ENCODE assay signal across 16 mouse cellular contexts in the genomic region with DNA sequence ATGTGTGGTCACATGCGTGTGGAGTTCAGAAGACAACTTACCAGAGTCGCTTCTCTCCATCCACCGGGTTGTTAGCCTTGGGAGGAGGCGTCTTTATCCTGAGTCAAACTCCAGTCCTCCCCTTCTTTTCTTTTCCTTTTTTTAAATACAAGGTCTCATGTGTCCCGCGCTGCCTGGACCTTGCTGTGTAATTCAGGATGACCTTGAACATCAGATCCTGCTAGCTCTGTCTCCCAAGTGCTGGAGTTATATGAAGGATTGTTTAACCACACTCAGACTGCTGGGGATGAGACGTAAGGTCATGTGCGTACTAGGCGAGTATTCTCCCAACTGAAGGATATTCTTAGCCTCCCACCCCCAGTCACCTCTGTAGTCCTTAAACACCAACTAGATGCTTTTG. TPM values are rescaled to one million over a fixed set of nuclear protein-coding genes. Genes with fewer than 3 reads are reported as not detected.
DNase-seq lines count a peak whose midpoint lies in the region; ATAC-seq and TF ChIP-seq lines count a peak whose summit lies in the region.
"Had no signal": no experiment of that assay in that cellular context is flagged by ENCODE, and none has a peak within 500 bp of the region (broad histone marks: within the 10 kb centered on the region; RNA-seq: fewer than 3 reads in every experiment).

No protein-coding gene starts in this region.

- no peak overlapping the region for H3K9ac ChIP-seq in intestine, embryonic 15.5 days
- H3K9ac ChIP-seq: embryonic facial prominence, embryonic 12.5 days; forebrain, embryonic 13.5 days; forebrain, embryonic 15.5 days; forebrain, postnatal 0 days had no signal

- peak overlapping the region; percentile 29; the same call in 1 of the 2 replicates for H3K27ac ChIP-seq in olfactory bulb, adult 2 months (ENCODE audit: insufficient read depth, low read depth, low read length)
- no peak overlapping the region for H3K27ac ChIP-seq in intestine, embryonic 15.5 days
- H3K27ac ChIP-seq: embryonic facial prominence, embryonic 10.5 days; embryonic facial prominence, embryonic 12.5 days; forebrain, embryonic 13.5 days; forebrain, embryonic 15.5 days had no signal

- no peaks in the 10 kb centered on the region for H3K36me3 ChIP-seq in intestine, embryonic 15.5 days
- H3K36me3 ChIP-seq: embryonic facial prominence, embryonic 10.5 days; embryonic facial prominence, embryonic 12.5 days; forebrain, embryonic 15.5 days had no signal

- peaks cover 12% of the 10 kb centered on the region for H3K4me1 ChIP-seq in olfactory bulb, adult 2 months (ENCODE audit: control insufficient read depth, insufficient read depth, low read length)
- peaks cover 4% of the 10 kb centered on the region for H3K4me1 ChIP-seq in intestine, embryonic 15.5 days (replicated peaks)

- H3K9me3 ChIP-seq in intestine, embryonic 15.5 days: no peaks in the 10 kb centered on the region
- H3K9me3 ChIP-seq: embryonic facial prominence, embryonic 10.5 days; embryonic facial prominence, embryonic 12.5 days; forebrain, embryonic 13.5 days; forebrain, embryonic 15.5 days had no signal

- no peak overlapping the region for H3K4me3 ChIP-seq in olfactory bulb, adult 2 months (ENCODE audit: insufficient read depth, low read depth, low read length)
- no peak overlapping the region for H3K4me3 ChIP-seq in intestine, embryonic 15.5 days (replicated peaks)
- H3K4me3 ChIP-seq: embryonic facial prominence, embryonic 10.5 days; embryonic facial prominence, embryonic 12.5 days; forebrain, embryonic 13.5 days; forebrain, embryonic 15.5 days had no signal

- TF ChIP-seq CTCF in olfactory bulb, adult 2 months (IDR thresholded peaks at IDR 0.05; ENCODE audit: insufficient read depth, low read depth, low read length): no peak

- no peak for ATAC-seq in intestine, embryonic 15.5 days
- ATAC-seq: forebrain, embryonic 13.5 days; forebrain, embryonic 15.5 days; forebrain, postnatal 0 days had no signal

- no peak for TF ChIP-seq POLR2A in olfactory bulb, adult 2 months (IDR thresholded peaks at IDR 0.05; ENCODE audit: insufficient read depth, low read depth, low read length)

- WGBS in olfactory bulb, adult 2 months: 66% methylated on average over 9 of the region's 9 CpGs
- WGBS in intestine, embryonic 15.5 days: 71% methylated on average over 9 of the region's 9 CpGs

- DNase-seq in adrenal gland, adult 2 months: peak; percentile 55
- no peak for DNase-seq in adrenal gland, postnatal 36 days
- peak; percentile 54 for DNase-seq in adrenal gland, postnatal 14 days
- no peak for DNase-seq in adrenal gland, postnatal 10 days
- DNase-seq in adrenal gland, postnatal 25 days: peak; percentile 28
- DNase-seq: cerebellum, adult 11-12 months; cerebellum, adult 9-10 months; cerebellum, postnatal 10 days; cerebellum, postnatal 25 days; forebrain, postnatal 0 days had no signal

- H3K27me3 ChIP-seq in intestine, embryonic 15.5 days (replicated peaks): no peaks in the 10 kb centered on the region
- H3K27me3 ChIP-seq: embryonic facial prominence, embryonic 12.5 days; forebrain, embryonic 13.5 days; forebrain, embryonic 15.5 days had no signal

- no peak overlapping the region for H3K4me2 ChIP-seq in intestine, embryonic 15.5 days (replicated peaks)
- H3K4me2 ChIP-seq: embryonic facial prominence, embryonic 12.5 days; forebrain, embryonic 13.5 days; forebrain, embryonic 15.5 days had no signal

RNA-seq across cellular contexts. Expression of gene Tmem107, which starts 6.7 kb away (rescaled TPM):
- 10 to 100 TPM in 1 of 2 experiments, 1 to 10 TPM in 1; 9.5 to 16.9 TPM for total RNA-seq in adrenal gland, adult 2 months (2021)
- 46.6 and 49.1 TPM in 2 replicates for polyA plus RNA-seq in adrenal gland, adult 2 months (2012; rRNA removed)
- total RNA-seq in adrenal gland, postnatal 36 days (2021): 10 to 100 TPM; 13.5 to 17.5 TPM
- total RNA-seq in adrenal gland, postnatal 14 days (2021): 12.0 and 12.3 TPM in 2 replicates
- 10 to 100 TPM; 13.2 to 13.8 TPM for total RNA-seq in adrenal gland, postnatal 10 days (2021)
- 18.3 and 21.8 TPM in 2 replicates for total RNA-seq in adrenal gland, postnatal 25 days (2021)
- polyA plus RNA-seq in olfactory bulb, adult 2 months (2012; ENCODE audit: insufficient read depth, insufficient read length, low replicate concordance, missing spikeins): not detected in 2 replicates
- 43.7 and 47.6 TPM in 2 replicates for polyA plus RNA-seq in intestine, embryonic 15.5 days (2015; fragmentation: Nextera tagmentation; extraction: Ambion mirVana)

RNA-seq across cellular contexts. Expression of gene Vamp2, which starts 11.0 kb away (rescaled TPM):
- 100 to 1,000 TPM; 104 to 130 TPM for total RNA-seq in adrenal gland, adult 2 months (2021)
- 425 and 479 TPM in 2 replicates for polyA plus RNA-seq in adrenal gland, adult 2 months (2012; rRNA removed)
- total RNA-seq in adrenal gland, postnatal 36 days (2021): 100 to 1,000 TPM; 116 to 130 TPM
- 111 and 139 TPM in 2 replicates for total RNA-seq in adrenal gland, postnatal 14 days (2021)
- 100 to 1,000 TPM; 104 to 143 TPM for total RNA-seq in adrenal gland, postnatal 10 days (2021)
- total RNA-seq in adrenal gland, postnatal 25 days (2021): 143 and 163 TPM in 2 replicates
- polyA plus RNA-seq in olfactory bulb, adult 2 months (2012; ENCODE audit: insufficient read depth, insufficient read length, low replicate concordance, missing spikeins): 348 and 768 TPM in 2 replicates
- polyA plus RNA-seq in intestine, embryonic 15.5 days (2015; fragmentation: Nextera tagmentation; extraction: Ambion mirVana): 61.8 and 64.2 TPM in 2 replicates

RNA-seq across cellular contexts. Expression of gene Per1, which starts 17.7 kb away (rescaled TPM):
- 10 to 100 TPM; 55.0 to 75.9 TPM for total RNA-seq in adrenal gland, adult 2 months (2021)
- 41.3 and 76.1 TPM in 2 replicates for polyA plus RNA-seq in adrenal gland, adult 2 months (2012; rRNA removed)
- 100 to 1,000 TPM; 112 to 153 TPM for total RNA-seq in adrenal gland, postnatal 36 days (2021)
- 116 and 118 TPM in 2 replicates for total RNA-seq in adrenal gland, postnatal 14 days (2021)
- total RNA-seq in adrenal gland, postnatal 10 days (2021): 100 to 1,000 TPM in 1 of 2 experiments, 10 to 100 TPM in 1; 63.1 to 157 TPM
- 66.5 and 84.7 TPM in 2 replicates for total RNA-seq in adrenal gland, postnatal 25 days (2021)
- polyA plus RNA-seq in olfactory bulb, adult 2 months (2012; ENCODE audit: insufficient read depth, insufficient read length, low replicate concordance, missing spikeins): not detected in 2 replicates
- polyA plus RNA-seq in intestine, embryonic 15.5 days (2015; fragmentation: Nextera tagmentation; extraction: Ambion mirVana): 11.9 and 15.6 TPM in 2 replicates

RNA-seq across cellular contexts. Expression of gene Borcs6, which starts 17.8 kb away (rescaled TPM):
- total RNA-seq in adrenal gland, adult 2 months (2021): 10 to 100 TPM; 21.3 to 26.4 TPM
- 38.9 and 41.4 TPM in 2 replicates for polyA plus RNA-seq in adrenal gland, adult 2 months (2012; rRNA removed)
- 10 to 100 TPM; 26.4 to 30.4 TPM for total RNA-seq in adrenal gland, postnatal 36 days (2021)
- total RNA-seq in adrenal gland, postnatal 14 days (2021): 19.2 and 20.6 TPM in 2 replicates
- 10 to 100 TPM; 19.1 to 22.1 TPM for total RNA-seq in adrenal gland, postnatal 10 days (2021)
- 23.1 and 32.0 TPM in 2 replicates for total RNA-seq in adrenal gland, postnatal 25 days (2021)
- not detected in 2 replicates for polyA plus RNA-seq in olfactory bulb, adult 2 months (2012; ENCODE audit: insufficient read depth, insufficient read length, low replicate concordance, missing spikeins)
- polyA plus RNA-seq in intestine, embryonic 15.5 days (2015; fragmentation: Nextera tagmentation; extraction: Ambion mirVana): 8.6 and 8.9 TPM in 2 replicates

RNA-seq across cellular contexts. Expression of gene Aurkb, which starts 31.9 kb away (rescaled TPM):
- total RNA-seq in adrenal gland, adult 2 months (2021): 1 to 10 TPM; 1.7 to 2.8 TPM
- polyA plus RNA-seq in adrenal gland, adult 2 months (2012; rRNA removed): 10.8 and 11.2 TPM in 2 replicates
- 1 to 10 TPM; 5.0 to 6.4 TPM for total RNA-seq in adrenal gland, postnatal 36 days (2021)
- total RNA-seq in adrenal gland, postnatal 14 days (2021): 17.1 and 18.8 TPM in 2 replicates
- total RNA-seq in adrenal gland, postnatal 10 days (2021): 10 to 100 TPM; 16.2 to 22.5 TPM
- total RNA-seq in adrenal gland, postnatal 25 days (2021): 9.7 and 11.8 TPM in 2 replicates
- not detected in 2 replicates for polyA plus RNA-seq in olfactory bulb, adult 2 months (2012; ENCODE audit: insufficient read depth, insufficient read length, low replicate concordance, missing spikeins)
- 133 and 135 TPM in 2 replicates for polyA plus RNA-seq in intestine, embryonic 15.5 days (2015; fragmentation: Nextera tagmentation; extraction: Ambion mirVana)

Comparison
In these comparisons a context has a peak if more than half of its experiments do, and no peak if none do; other contexts are left out.
1. DNase-seq: peak in adrenal gland, adult 2 months (single experiment), adrenal gland, postnatal 14 days (single experiment) and adrenal gland, postnatal 25 days (single experiment); none in adrenal gland, postnatal 36 days (0 of 2) and adrenal gland, postnatal 10 days (single experiment).